Mouse (Mus musculus): Measurements from ENCODE around the gene Olfr452.

Gene Olfr452

GRCm38 (mm10) chr6:42784793-42785192 lies at the start of gene Olfr452:
Olfr452 (plus strand) TSS chr6:42785093.
- no peak for DNase-seq (ENCODE audit: low read depth, low spot score)

DNA sequence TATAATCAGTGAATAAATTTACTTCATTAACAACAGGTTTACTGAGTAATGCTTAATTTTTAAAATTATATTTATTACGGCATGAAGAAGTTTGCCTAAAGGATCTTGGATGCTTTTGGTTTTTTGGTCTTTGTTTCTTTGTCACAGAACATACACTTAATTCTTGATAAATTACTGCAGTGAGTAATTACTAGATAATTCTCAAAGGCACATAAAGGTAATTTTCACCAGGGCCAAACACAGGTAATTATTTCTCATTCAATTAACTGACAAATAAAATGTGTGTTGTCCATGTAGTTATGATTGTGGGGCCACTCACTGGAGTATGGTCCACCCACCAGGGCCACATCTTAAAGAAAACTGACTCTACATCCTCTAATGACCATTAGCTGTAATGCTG lies 45.8 kb upstream of the Olfr452 start, which contains the start of gene Olfr453:
Olfr453 (plus strand) TSS at position 301 of the 400 bp plus-strand sequence.
- no peak for DNase-seq (ENCODE audit: low read depth, low spot score)
- Histone ChIP-seq H3K36me3 (ENCODE audit: control insufficient read depth, insufficient read depth, low read length, poor library complexity, severe bottlenecking) (no peaks in the 10 kb centered on the region), H3K27me3 (ENCODE audit: control insufficient read depth, insufficient read depth, low read length, poor library complexity, severe bottlenecking) (no peaks in the 10 kb centered on the region)

More at GRCm38 (mm10) chr6:42784793-42785192, at the start of gene Olfr452:
- no peaks in the 10 kb centered on the region for H3K36me3 ChIP-seq (ENCODE audit: control insufficient read depth, insufficient read depth, low read length, poor library complexity, severe bottlenecking)
- H3K27me3 ChIP-seq (ENCODE audit: control insufficient read depth, insufficient read depth, low read length, poor library complexity, severe bottlenecking): no peaks in the 10 kb centered on the region; the same call in 1 of the 2 replicates

GRCm38 (mm10) chr6:42742303-42742702 lies 42.6 kb upstream of the Olfr452 start:
- H3K36me3 ChIP-seq (ENCODE audit: control insufficient read depth, insufficient read depth, low read length, poor library complexity, severe bottlenecking): no peaks in the 10 kb centered on the region
- no peak for DNase-seq (ENCODE audit: low read depth, low spot score)
- no peaks in the 10 kb centered on the region for H3K27me3 ChIP-seq (ENCODE audit: control insufficient read depth, insufficient read depth, low read length, poor library complexity, severe bottlenecking)

DNA sequence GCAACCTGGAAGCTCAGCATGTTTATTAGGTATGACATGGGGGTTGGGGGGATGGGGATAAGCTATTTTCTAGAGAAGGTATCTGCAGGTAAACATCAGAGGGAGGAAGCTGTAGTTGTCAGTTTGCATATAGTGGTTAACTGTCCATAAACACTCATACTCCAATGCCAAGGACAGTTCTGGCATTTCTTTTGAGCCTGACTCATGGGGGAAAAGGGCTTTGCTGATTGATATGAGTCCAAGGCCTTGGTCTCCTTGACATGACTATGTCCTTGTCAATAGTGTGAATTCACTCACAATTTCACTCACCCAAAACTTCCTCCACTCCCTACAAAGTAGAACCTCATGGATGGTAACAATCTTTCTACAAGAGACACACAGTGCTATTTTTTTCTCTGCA lies 37.0 kb upstream of the Olfr452 start:
- DNase-seq (ENCODE audit: low read depth, low spot score): no peak
- H3K36me3 ChIP-seq (ENCODE audit: control insufficient read depth, insufficient read depth, low read length, poor library complexity, severe bottlenecking): no peaks in the 10 kb centered on the region

GRCm38 (mm10) chr6:42756104-42756503 lies 28.8 kb upstream of the Olfr452 start, which contains the start of gene Olfr38:
Olfr38 (plus strand) TSS chr6:42756404.
- Histone ChIP-seq H3K27me3 (ENCODE audit: control insufficient read depth, insufficient read depth, low read length, poor library complexity, severe bottlenecking) (no peaks in the 10 kb centered on the region), H3K36me3 (ENCODE audit: control insufficient read depth, insufficient read depth, low read length, poor library complexity, severe bottlenecking) (no peaks in the 10 kb centered on the region)
- no peak for DNase-seq (ENCODE audit: low read depth, low spot score)

More for the DNA sequence above, 37.0 kb upstream of the Olfr452 start:
- no peaks in the 10 kb centered on the region for H3K27me3 ChIP-seq (ENCODE audit: control insufficient read depth, insufficient read depth, low read length, poor library complexity, severe bottlenecking)

DNA sequence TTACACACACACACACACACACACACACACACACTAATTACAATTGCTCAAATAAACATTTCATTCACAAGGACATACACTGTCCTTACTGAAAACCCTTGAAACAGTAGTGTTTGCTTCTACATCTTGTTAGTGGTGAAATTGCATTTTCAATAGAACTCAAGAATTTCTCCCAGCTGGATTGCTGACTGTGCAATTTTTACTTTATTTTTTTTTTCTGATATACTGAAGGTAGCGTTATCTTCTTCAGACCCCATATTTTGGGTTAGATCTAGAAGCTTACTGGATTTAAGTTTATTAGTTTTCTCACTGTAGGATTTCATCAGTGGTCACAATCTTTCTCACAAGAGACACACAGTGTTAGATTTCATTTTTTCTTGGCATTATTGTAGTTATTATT lies 7.8 kb upstream of the Olfr452 start:
- H3K27me3 ChIP-seq (ENCODE audit: control insufficient read depth, insufficient read depth, low read length, poor library complexity, severe bottlenecking): no peaks in the 10 kb centered on the region
- H3K36me3 ChIP-seq (ENCODE audit: control insufficient read depth, insufficient read depth, low read length, poor library complexity, severe bottlenecking): no peaks in the 10 kb centered on the region
- DNase-seq (ENCODE audit: low read depth, low spot score): no peak

- H3K27me3 ChIP-seq (ENCODE audit: control insufficient read depth, insufficient read depth, low read length, poor library complexity, severe bottlenecking): no peaks in the 10 kb centered on the region
- DNase-seq (ENCODE audit: low read depth, low spot score): no peak
Observed at GRCm38 (mm10) chr6:42790247-42790948, 5.5 kb downstream of the Olfr452 start.

GRCm38 (mm10) chr6:42790949-42791556 lies 6.2 kb downstream of the Olfr452 start:
- H3K36me3 ChIP-seq (ENCODE audit: control insufficient read depth, insufficient read depth, low read length, poor library complexity, severe bottlenecking): no peaks in the 10 kb centered on the region
- H3K27me3 ChIP-seq (ENCODE audit: control insufficient read depth, insufficient read depth, low read length, poor library complexity, severe bottlenecking): no peaks in the 10 kb centered on the region
- DNase-seq (ENCODE audit: low read depth, low spot score): no peak

More at GRCm38 (mm10) chr6:42790247-42790948, 5.5 kb downstream of the Olfr452 start:
- no peaks in the 10 kb centered on the region for H3K36me3 ChIP-seq (ENCODE audit: control insufficient read depth, insufficient read depth, low read length, poor library complexity, severe bottlenecking)

DNA sequence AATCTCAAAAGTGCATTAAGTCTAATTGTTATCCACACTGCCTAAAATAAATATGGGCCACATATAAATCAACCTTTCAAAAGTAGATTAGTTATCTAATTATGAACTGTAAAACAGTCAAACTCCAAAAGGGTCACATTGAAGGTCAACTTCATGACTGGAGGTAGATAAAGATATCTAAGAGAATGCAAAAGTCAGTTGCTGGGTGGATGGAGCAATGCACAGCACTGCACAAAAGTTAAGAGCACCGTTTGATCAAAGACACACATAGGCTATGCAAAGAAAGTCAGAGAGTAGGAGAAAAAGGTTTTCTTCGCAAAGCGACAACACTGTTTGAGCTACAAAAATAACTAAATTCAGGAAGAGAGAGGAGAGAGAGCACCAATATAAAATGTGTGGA lies 10.1 kb downstream of the Olfr452 start:
- Histone ChIP-seq H3K36me3 (ENCODE audit: control insufficient read depth, insufficient read depth, low read length, poor library complexity, severe bottlenecking) (no peaks in the 10 kb centered on the region), H3K27me3 (ENCODE audit: control insufficient read depth, insufficient read depth, low read length, poor library complexity, severe bottlenecking) (no peaks in the 10 kb centered on the region)
- DNase-seq (ENCODE audit: low read depth, low spot score): no peak

DNA sequence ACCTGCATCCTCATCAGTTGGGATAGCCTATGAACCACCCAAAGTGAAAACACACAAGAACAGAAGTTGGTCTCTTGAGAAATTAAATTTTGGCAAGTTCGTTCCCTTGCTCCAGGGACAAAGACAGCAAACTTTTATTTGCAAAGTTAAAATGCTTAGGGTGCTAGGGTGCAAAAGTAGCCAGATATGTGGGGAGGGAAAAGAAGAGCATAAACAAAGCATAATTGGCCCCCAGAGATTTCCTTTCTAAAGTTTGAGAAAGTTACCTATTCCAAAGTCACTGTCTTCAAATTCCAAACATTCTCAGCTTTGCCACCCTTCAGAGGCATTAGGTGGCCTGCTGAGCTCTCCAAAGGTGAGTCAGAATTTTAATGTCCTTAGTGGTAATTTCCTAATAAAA lies 26.7 kb downstream of the Olfr452 start, which contains the start of gene Olfr450:
Olfr450 (plus strand) TSS at position 301 of the 400 bp plus-strand sequence.
- no peaks in the 10 kb centered on the region for H3K36me3 ChIP-seq (ENCODE audit: control insufficient read depth, insufficient read depth, low read length, poor library complexity, severe bottlenecking)
- no peak for DNase-seq (ENCODE audit: low read depth, low spot score)

GRCm38 (mm10) chr6:42834084-42834483 lies 49.2 kb downstream of the Olfr452 start, which contains the start of gene Olfr449:
Olfr449 (plus strand) TSS chr6:42834384.
- H3K36me3 ChIP-seq (ENCODE audit: control insufficient read depth, insufficient read depth, low read length, poor library complexity, severe bottlenecking): no peaks in the 10 kb centered on the region
- no peaks in the 10 kb centered on the region for H3K27me3 ChIP-seq (ENCODE audit: control insufficient read depth, insufficient read depth, low read length, poor library complexity, severe bottlenecking)
- DNase-seq (ENCODE audit: low read depth, low spot score): no peak

More for the DNA sequence above, 26.7 kb downstream of the Olfr452 start, which contains the start of gene Olfr450:
- H3K27me3 ChIP-seq (ENCODE audit: control insufficient read depth, insufficient read depth, low read length, poor library complexity, severe bottlenecking): no peaks in the 10 kb centered on the region
